Mouse (Mus musculus) MEL (cell line): Measurements from ENCODE around the gene Cend1. TPM values are rescaled to one million over a fixed set of nuclear protein-coding genes. Genes with fewer than 3 reads are reported as not detected.
A peak's percentile ranks its signal among the peaks of the same experiment; 100 is the strongest.

Experiments used
- DNase-seq: peaks from one replicate; pipeline ENCODE4 v3.0.0; 2011; ENCODE audit warnings: low read depth, low spot score
- H3K27ac ChIP-seq: 2 replicates; pipeline ENCODE4 v1.5.1; 2012; ENCODE audit warnings: low read depth, mild to moderate bottlenecking, control low read depth, low read length, moderate library complexity; ENCODE audit not compliant: control insufficient read depth
- H3K27me3 ChIP-seq, 2 experiments: fragments of 150-350 bp in 1 of 2; sonication (generic) in 1 of 2; 2 replicates each; pipeline ENCODE4 v1.6.1; 2012; ENCODE audit warnings: low read length in 2 of 2, mild to moderate bottlenecking in 2 of 2, improper control_type of control experiment in 1 of 2, moderate library complexity in 1 of 2; ENCODE audit not compliant: insufficient read depth in 2 of 2, control insufficient read depth in 1 of 2
- H3K36me3 ChIP-seq, 2 experiments: 2 replicates each; pipeline ENCODE4 v1.6.1; 2012 to 2014; ENCODE audit warnings: low read length in 2 of 2, improper control_type of control experiment in 1 of 2, inconsistent platforms in 1 of 2, mild to moderate bottlenecking in 1 of 2; ENCODE audit not compliant: insufficient read depth in 2 of 2, control insufficient read depth in 1 of 2
- H3K4me1 ChIP-seq, 2 experiments: fragments of 150-350 bp in 1 of 2; sonication (generic) in 1 of 2; 2 replicates each; pipeline ENCODE4 v1.6.1; 2012; ENCODE audit warnings: low read length in 2 of 2, improper control_type of control experiment in 1 of 2, mild to moderate bottlenecking in 1 of 2; ENCODE audit not compliant: insufficient read depth in 2 of 2, control insufficient read depth in 1 of 2
- H3K4me3 ChIP-seq, 2 experiments: fragments of 150-350 bp in 1 of 2; sonication (generic) in 1 of 2; 2 replicates each; pipeline ENCODE4 v1.5.1; 2012; ENCODE audit warnings: low read depth in 2 of 2, low read length in 2 of 2, mild to moderate bottlenecking in 2 of 2, moderate library complexity in 2 of 2, control low read depth in 1 of 2, improper control_type of control experiment in 1 of 2; ENCODE audit not compliant: control insufficient read depth in 1 of 2, insufficient read depth in 1 of 2
- H3K79me2 ChIP-seq: 2 replicates; pipeline ENCODE4 v1.6.1; 2012; ENCODE audit warnings: mild to moderate bottlenecking, low read length, moderate library complexity; ENCODE audit not compliant: control insufficient read depth, poor library complexity, insufficient read depth
- H3K9ac ChIP-seq: 2 replicates; pipeline ENCODE4 v1.6.1; 2012; ENCODE audit warnings: low read depth, mild to moderate bottlenecking, control low read depth, low read length, moderate library complexity; ENCODE audit not compliant: control insufficient read depth, poor library complexity, severe bottlenecking
- H3K9me3 ChIP-seq: fragments of 150-350 bp; sonication (generic); replicated peaks from 2 replicates; pipeline ENCODE4 v1.6.1; 2012; ENCODE audit warnings: mild to moderate bottlenecking, low read length, improper control_type of control experiment, moderate library complexity; ENCODE audit not compliant: insufficient read depth
- BHLHE40 ChIP-seq: IDR thresholded peaks from 2 replicates; pipeline ENCODE4 v1.6.1; 2012; ENCODE audit warnings: low read depth, mild to moderate bottlenecking, inconsistent platforms, low read length, improper control_type of control experiment, borderline replicate concordance
- CHD1 ChIP-seq: IDR thresholded peaks from 2 replicates; pipeline ENCODE4 v1.6.1; 2012; ENCODE audit warnings: low read depth, mild to moderate bottlenecking, inconsistent platforms, low read length, improper control_type of control experiment
- CHD2 ChIP-seq: IDR thresholded peaks from 2 replicates; pipeline ENCODE4 v1.6.1; 2011; ENCODE audit warnings: low read length, improper control_type of control experiment
- CTCF ChIP-seq, 3 experiments: IDR thresholded peaks in 2 of 3; conservative IDR thresholded peaks in 1 of 3; 2 replicates each; pipeline ENCODE4 v1.5.1; 2011 to 2012; ENCODE audit warnings: low read length in 3 of 3, low read depth in 2 of 3, mild to moderate bottlenecking in 2 of 3, improper control_type of control experiment in 1 of 3, inconsistent platforms in 1 of 3, mixed read lengths in 1 of 3, moderate library complexity in 1 of 3; ENCODE audit not compliant: control insufficient read depth in 1 of 3, insufficient read depth in 1 of 3, poor library complexity in 1 of 3, severe bottlenecking in 1 of 3
- E2F4 ChIP-seq: IDR thresholded peaks from 2 replicates; pipeline ENCODE4 v1.6.1; 2011; ENCODE audit warnings: low read depth, low read length, improper control_type of control experiment, borderline replicate concordance
- EP300 ChIP-seq, 2 experiments: IDR thresholded peaks; 2 replicates each; pipeline ENCODE4 v1.6.1; 2011; ENCODE audit warnings: improper control_type of control experiment in 2 of 2, low read length in 2 of 2, low read depth in 1 of 2, mild to moderate bottlenecking in 1 of 2
- ETS1 ChIP-seq: IDR thresholded peaks from 2 replicates; pipeline ENCODE4 v1.6.1; 2012; ENCODE audit warnings: low read depth, mild to moderate bottlenecking, inconsistent platforms, low read length, improper control_type of control experiment, moderate library complexity
- GABPA ChIP-seq: IDR thresholded peaks from 2 replicates; pipeline ENCODE4 v1.6.1; 2012; ENCODE audit warnings: low read depth, mild to moderate bottlenecking, inconsistent platforms, low read length, improper control_type of control experiment, moderate library complexity
- GATA1 ChIP-seq: IDR thresholded peaks from 2 replicates; pipeline ENCODE4 v1.6.1; 2011; ENCODE audit warnings: low read depth, low read length, improper control_type of control experiment
- HCFC1 ChIP-seq: IDR thresholded peaks from 2 replicates; pipeline ENCODE4 v1.6.1; 2012; ENCODE audit warnings: low read depth, mild to moderate bottlenecking, inconsistent platforms, low read length, improper control_type of control experiment, moderate library complexity
- JUND ChIP-seq: IDR thresholded peaks from 2 replicates; pipeline ENCODE4 v1.6.1; 2011; ENCODE audit warnings: low read depth, mild to moderate bottlenecking, improper control_type of control experiment, low read length
- KAT2A ChIP-seq: conservative IDR thresholded peaks from 2 replicates; pipeline ENCODE4 v1.6.1; 2012; ENCODE audit warnings: low read depth, low read length, improper control_type of control experiment, inconsistent platforms
- MAFK ChIP-seq: IDR thresholded peaks from 2 replicates; pipeline ENCODE4 v1.6.1; 2011; ENCODE audit warnings: low read depth, mild to moderate bottlenecking, low read length, improper control_type of control experiment, borderline replicate concordance
- MAX ChIP-seq: IDR thresholded peaks from 2 replicates; pipeline ENCODE4 v1.6.1; 2011; ENCODE audit warnings: low read length, improper control_type of control experiment
- MAZ ChIP-seq: IDR thresholded peaks from 2 replicates; pipeline ENCODE4 v1.6.1; 2012; ENCODE audit warnings: low read depth, mild to moderate bottlenecking, inconsistent platforms, low read length, improper control_type of control experiment
- MEF2A ChIP-seq: IDR thresholded peaks from 2 replicates; pipeline ENCODE4 v1.6.1; 2014; ENCODE audit warnings: low read depth, mild to moderate bottlenecking, inconsistent platforms, low read length, improper control_type of control experiment; ENCODE audit not compliant: poor library complexity, insufficient replicate concordance, severe bottlenecking; ENCODE audit errors: extremely low read depth
- MYB ChIP-seq: IDR thresholded peaks from 2 replicates; pipeline ENCODE4 v1.6.1; 2011; ENCODE audit warnings: mild to moderate bottlenecking, low read depth, low read length, improper control_type of control experiment
- MYC ChIP-seq: IDR thresholded peaks from 2 replicates; pipeline ENCODE4 v1.6.1; 2011; ENCODE audit warnings: low read depth, mild to moderate bottlenecking, low read length, improper control_type of control experiment, moderate library complexity
- POLR2A ChIP-seq, 2 experiments: IDR thresholded peaks; 2 replicates each; pipeline ENCODE4 v1.6.1; 2011 to 2012; ENCODE audit warnings: low read length in 2 of 2, mild to moderate bottlenecking in 2 of 2, control low read depth in 1 of 2, improper control_type of control experiment in 1 of 2, low read depth in 1 of 2, moderate library complexity in 1 of 2; ENCODE audit not compliant: control insufficient read depth in 1 of 2, insufficient read depth in 1 of 2, poor library complexity in 1 of 2
- POLR2AphosphoS2 ChIP-seq: IDR thresholded peaks from 2 replicates; pipeline ENCODE4 v1.6.1; 2011; ENCODE audit warnings: low read length, improper control_type of control experiment
- POLR2AphosphoS5 ChIP-seq: IDR thresholded peaks from 2 replicates; pipeline ENCODE4 v1.6.1; 2012; ENCODE audit warnings: low read depth, borderline replicate concordance, mild to moderate bottlenecking, inconsistent platforms, low read length, moderate library complexity, mixed read lengths
- RAD21 ChIP-seq: IDR thresholded peaks from 2 replicates; pipeline ENCODE4 v1.6.1; 2011; ENCODE audit warnings: mild to moderate bottlenecking, low read depth, low read length, improper control_type of control experiment
- RCOR1 ChIP-seq: IDR thresholded peaks from 2 replicates; pipeline ENCODE4 v1.6.1; 2012; ENCODE audit warnings: low read depth, mild to moderate bottlenecking, inconsistent platforms, low read length, improper control_type of control experiment
- SIN3A ChIP-seq: IDR thresholded peaks from 2 replicates; pipeline ENCODE4 v1.6.1; 2012; ENCODE audit warnings: low read length, improper control_type of control experiment, inconsistent platforms
- SMC3 ChIP-seq: IDR thresholded peaks from 2 replicates; pipeline ENCODE4 v1.6.1; 2011; ENCODE audit warnings: low read depth, low read length, improper control_type of control experiment
- TAL1 ChIP-seq: IDR thresholded peaks from 2 replicates; pipeline ENCODE4 v1.6.1; 2012; ENCODE audit warnings: mild to moderate bottlenecking, inconsistent platforms, low read length, moderate library complexity, mixed read lengths
- TBP ChIP-seq: IDR thresholded peaks from 2 replicates; pipeline ENCODE4 v1.8.0; 2011; ENCODE audit warnings: low read depth, low read length, improper control_type of control experiment
- TCF12 ChIP-seq: IDR thresholded peaks from 2 replicates; pipeline ENCODE4 v1.6.1; 2014; ENCODE audit warnings: low read depth, mild to moderate bottlenecking, inconsistent platforms, low read length, improper control_type of control experiment, moderate library complexity
- UBTF ChIP-seq: IDR thresholded peaks from 2 replicates; pipeline ENCODE4 v1.6.1; 2012; ENCODE audit warnings: low read depth, mild to moderate bottlenecking, inconsistent platforms, low read length, improper control_type of control experiment, moderate library complexity, borderline replicate concordance; ENCODE audit not compliant: insufficient read depth
- USF1 ChIP-seq: IDR thresholded peaks from 2 replicates; pipeline ENCODE4 v1.6.1; 2014; ENCODE audit warnings: low read depth, mild to moderate bottlenecking, inconsistent platforms, low read length, improper control_type of control experiment, moderate library complexity
- USF2 ChIP-seq, 2 experiments: IDR thresholded peaks; 2 replicates each; pipeline ENCODE4 v1.6.1; 2011 to 2012; ENCODE audit warnings: improper control_type of control experiment in 2 of 2, low read length in 2 of 2, borderline replicate concordance in 1 of 2, inconsistent platforms in 1 of 2, low read depth in 1 of 2, mild to moderate bottlenecking in 1 of 2; ENCODE audit not compliant: insufficient read depth in 1 of 2
- ZC3H11A ChIP-seq: IDR thresholded peaks from 2 replicates; pipeline ENCODE4 v1.6.1; 2012; ENCODE audit warnings: low read depth, mild to moderate bottlenecking, inconsistent platforms, low read length, improper control_type of control experiment
- ZKSCAN1 ChIP-seq: IDR thresholded peaks from 2 replicates; pipeline ENCODE4 v1.6.1; 2012; ENCODE audit warnings: low read depth, mild to moderate bottlenecking, inconsistent platforms, low read length, improper control_type of control experiment, moderate library complexity
- ZMIZ1 ChIP-seq: IDR thresholded peaks from 2 replicates; pipeline ENCODE4 v1.6.1; 2012; ENCODE audit warnings: low read depth, mild to moderate bottlenecking, inconsistent platforms, low read length, improper control_type of control experiment, moderate library complexity
- ZNF384 ChIP-seq: IDR thresholded peaks from 2 replicates; pipeline ENCODE4 v1.6.1; 2012; ENCODE audit warnings: low read depth, mild to moderate bottlenecking, inconsistent platforms, low read length, improper control_type of control experiment
- polyA plus RNA-seq, 2 experiments: library from polyadenylated mRNA; stranded (reverse) in 1 of 2; unstranded in 1 of 2; fragments of >175 nt in 1 of 2; fragments of >200 nt in 1 of 2; gene quantifications; 2 replicates each; pipeline versions ENCODE4 v1.2.1 to v1.2.4; 2012; ENCODE audit warnings: low replicate concordance in 2 of 2, low read depth in 1 of 2; ENCODE audit not compliant: insufficient read length in 2 of 2, insufficient read depth in 1 of 2, missing spikeins in 1 of 2
- total RNA-seq: library from RNA; depleted of rRNA; stranded (reverse); fragments of 300-350 nt; gene quantifications from 2 replicates; pipeline ENCODE4 v1.2.3, GENCODE M21; 2012

Cend1 gene
- total and polyA plus RNA-seq, 3 experiments: not detected

- Histone ChIP-seq H3K27ac (peak within 1 kb of the TSS; percentile 59), H3K27me3 (no peaks in the 10 kb centered on the region), H3K9ac (peak within 1 kb of the TSS; percentile 90), H3K4me3 (peak within 1 kb of the TSS; percentile 86 to 90), H3K9me3 (no peaks in the 10 kb centered on the region), H3K4me1 (peaks cover 4 to 20% of the 10 kb centered on the region in 2 experiments; a peak in 3 of 4 replicates), H3K36me3 (peaks cover 0 to 18% of the 10 kb centered on the region in 2 experiments; a peak in 3 of 4 replicates), H3K79me2 (peaks cover 34% of the 10 kb centered on the region)
- DNase-seq: peak; percentile 89
- TF ChIP-seq ZC3H11A (peak; percentile 33; the same call in 1 of the 2 replicates), JUND (no peak), TAL1 (no peak), TBP (0 out of 2 replicates have a peak, but pooled peaks have one; percentile 37), MAZ (peak; percentile 48; the same call in 1 of the 2 replicates), HCFC1 (no peak; the same call in 1 of the 2 replicates), BHLHE40 (no peak), E2F4 (no peak), ZKSCAN1 (no peak), POLR2AphosphoS2 (peak; percentile 88), POLR2AphosphoS5 (no peak), POLR2A (IDR thresholded peaks at IDR 0.05; ENCODE audit: control insufficient read depth in 1 of 2, insufficient read depth in 1 of 2, low read depth in 1 of 2, low read length in 2 of 2, poor library complexity in 1 of 2) (peak; percentile 83 to 84), CHD2 (no peak), RAD21 (peak; percentile 44), MEF2A (0 out of 2 replicates have a peak, but pooled peaks have one; percentile 45), ZMIZ1 (peak; percentile 65; the same call in 1 of the 2 replicates), SIN3A (peak; percentile 84), CHD1 (no peak), RCOR1 (no peak), MYC (peak; percentile 75), ZNF384 (no peak), KAT2A (no peak), ETS1 (no peak; the same call in 1 of the 2 replicates), USF2 (IDR thresholded peaks at IDR 0.05; ENCODE audit: borderline replicate concordance in 1 of 2, insufficient read depth in 1 of 2, low read depth in 1 of 2, low read length in 2 of 2) (0 out of 4 replicates have a peak, but pooled peaks of 1 of the 2 experiments have one; percentile 12), MYB (no peak), UBTF (no peak; the same call in 1 of the 2 replicates), USF1 (peak; percentile 78), GATA1 (no peak), MAX (peak; percentile 78), EP300 (IDR thresholded peaks at IDR 0.05; ENCODE audit: low read depth in 1 of 2, low read length in 2 of 2) (no peak), GABPA (no peak), SMC3 (peak; percentile 52), CTCF (IDR thresholded peaks at IDR 0.05 in 2 of 3, conservative IDR thresholded peaks at IDR 0.05 in 1 of 3; ENCODE audit: control insufficient read depth in 1 of 3, insufficient read depth in 1 of 3, low read depth in 2 of 3, low read length in 3 of 3, poor library complexity in 1 of 3, severe bottlenecking in 1 of 3) (peak; percentile 39 to 77 (median 71)), MAFK (no peak), TCF12 (no peak)
Measured at GRCm38 (mm10) chr7:141437178-141438120, 8.2 kb upstream of the Cend1 start, which contains the start of gene Slc25a22. Slc25a22 (minus strand) TSS chr7:141437892.
